Mouse (Mus musculus) large intestine, adult 2 months (tissue): ENCODE results near the gene Galk1. TPM values are rescaled to one million over a fixed set of nuclear protein-coding genes. Genes with fewer than 3 reads are reported as not detected.

Experiments used
- DNase-seq: peaks from one replicate; pipeline ENCODE4 v3.0.0-alpha.2; 2012; ENCODE audit warnings: low read depth, low spot score
- WGBS: fragments of 180-500 bp; shearing (Covaris S2); methylation state at CpG from one replicate; pipeline ENCODE4 v1.1.7; 2018; 5-methylcytosine and 5-hydroxymethylcytosine counted together
- polyA plus RNA-seq: library from polyadenylated mRNA; depleted of rRNA; stranded (reverse); fragments of >200 nt; gene quantifications from 2 replicates; pipeline ENCODE4 v1.2.3, GENCODE M21; 2012; rRNA removed

The Galk1 gene
- polyA plus RNA-seq, 1 experiment = 26.3 TPM

DNA sequence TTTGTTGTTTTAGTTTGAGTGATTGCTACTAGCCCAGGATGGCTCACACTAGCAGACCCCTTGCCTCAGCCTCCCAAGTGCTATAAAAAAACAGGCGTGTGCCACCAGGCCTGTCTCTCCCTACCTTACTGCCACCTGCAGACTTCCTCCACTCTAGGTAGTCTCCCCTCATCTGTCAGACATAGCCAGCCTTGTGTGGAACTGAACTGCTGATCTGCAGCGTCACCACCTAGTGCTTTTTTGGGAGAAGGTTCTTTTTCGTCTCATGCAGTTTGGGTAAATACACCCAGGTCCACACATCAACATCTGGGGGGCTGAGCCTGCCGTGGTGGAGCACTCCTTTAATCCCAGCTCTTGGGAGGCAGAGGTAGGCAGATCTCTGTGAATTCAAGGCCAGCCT is 15.5 kb downstream of the Galk1 start:
- 79% methylated on average over 4 of the region's 4 CpGs for WGBS
- DNase-seq = no peak

DNA sequence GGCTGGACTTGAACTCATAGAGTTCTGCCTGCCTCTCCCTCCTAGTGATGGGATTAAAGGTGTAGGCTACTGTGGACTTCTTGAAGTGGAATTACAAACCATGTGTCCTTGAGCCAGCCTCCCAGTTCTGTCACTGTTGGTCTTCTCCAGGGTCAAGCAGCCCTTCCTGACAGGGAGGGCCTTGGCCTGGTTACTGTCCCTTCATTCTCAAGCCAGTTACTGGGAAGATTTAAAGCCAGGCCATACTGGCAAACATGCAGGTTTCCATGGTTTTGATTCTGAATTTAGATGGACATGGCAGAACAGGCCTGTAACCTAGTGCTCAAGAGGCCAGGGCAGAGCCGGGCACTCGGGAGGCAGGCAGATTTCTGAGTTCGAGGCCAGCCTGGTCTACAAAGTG is 17.3 kb downstream of the Galk1 start:
- WGBS = 90% methylated on average over 3 of the region's 3 CpGs
- DNase-seq = no peak

DNA sequence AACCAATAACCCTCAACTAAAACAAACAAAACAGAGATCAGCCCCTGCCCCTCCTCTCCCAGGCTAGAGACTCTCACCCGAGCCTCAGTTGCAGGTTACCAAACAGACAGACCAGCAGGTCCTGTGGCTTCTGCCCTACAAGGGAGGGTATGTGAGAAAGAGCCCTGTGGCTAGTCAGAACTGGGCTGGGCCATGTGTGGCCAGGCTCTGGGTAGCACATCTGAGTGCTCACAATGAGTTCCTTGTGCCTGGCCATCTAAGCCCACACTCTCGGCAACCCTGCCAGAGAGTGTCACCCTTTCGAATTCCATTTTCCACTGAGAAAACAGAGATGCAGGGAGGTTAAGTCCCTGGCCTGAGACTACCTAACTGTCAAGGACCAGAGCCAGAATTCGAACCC is 20.4 kb downstream of the Galk1 start:
- no peak for DNase-seq
- 64% methylated on average over 4 of the region's 4 CpGs for WGBS

DNA sequence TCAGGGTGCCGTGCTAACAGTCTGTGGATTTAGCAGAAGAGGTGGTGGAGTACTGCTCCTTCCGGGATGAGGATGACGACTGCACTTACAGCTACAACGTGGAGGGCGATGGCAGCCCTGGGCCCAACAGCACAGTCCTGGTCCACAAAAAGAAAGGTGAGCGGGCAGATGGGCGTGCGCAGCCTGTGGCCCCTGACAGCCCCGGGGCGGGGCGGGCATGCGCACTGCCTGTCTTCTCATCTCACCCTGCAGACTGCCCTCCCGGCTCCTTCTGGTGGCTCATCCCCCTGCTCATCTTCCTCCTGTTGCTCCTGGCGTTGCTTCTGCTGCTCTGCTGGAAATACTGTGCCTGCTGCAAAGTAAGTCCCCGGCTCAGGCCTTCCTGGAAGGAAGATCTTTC is 22.8 kb downstream of the Galk1 start:
- WGBS = 60% methylated on average over 15 of the region's 15 CpGs
- DNase-seq = no peak

DNA sequence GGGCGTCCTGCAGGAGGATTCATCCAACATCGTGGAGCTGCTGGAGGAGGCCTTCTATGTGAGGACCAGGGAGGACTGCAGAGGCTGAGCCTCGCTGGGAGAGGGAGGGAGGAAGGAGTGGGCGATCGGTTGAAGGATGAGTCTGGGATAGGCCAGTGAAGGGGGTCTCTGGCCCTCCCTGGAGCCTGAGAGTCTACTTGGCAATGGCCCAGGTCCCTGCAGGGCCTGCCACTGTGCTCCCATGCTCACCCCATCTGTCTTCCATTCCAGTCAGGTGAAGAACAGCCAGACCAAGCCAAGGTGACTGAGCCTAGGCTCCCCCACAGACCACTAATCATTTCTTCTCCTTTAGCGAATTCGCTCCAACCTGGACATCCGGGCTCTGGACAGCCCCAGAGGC is 29.2 kb downstream of the Galk1 start:
- WGBS = 90% methylated on average over 8 of the region's 8 CpGs
- DNase-seq = no peak

DNA sequence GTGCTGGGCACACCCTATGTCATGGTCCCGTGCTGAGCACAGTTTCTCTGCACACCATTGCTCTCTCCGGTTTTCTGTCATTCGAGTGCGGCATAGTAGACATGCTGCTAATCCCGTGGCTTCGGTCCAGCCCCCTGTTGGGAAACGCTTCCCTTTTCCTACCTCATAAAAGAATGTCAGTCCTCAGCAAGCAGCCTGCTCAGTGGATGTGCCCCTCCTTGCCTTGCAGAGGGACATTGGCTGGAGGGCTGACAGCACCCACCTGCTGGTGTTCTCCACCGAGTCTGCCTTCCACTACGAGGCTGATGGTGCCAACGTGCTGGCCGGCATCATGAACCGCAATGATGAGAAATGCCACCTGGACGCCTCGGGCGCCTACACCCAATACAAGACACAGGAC is 30.0 kb downstream of the Galk1 start:
- DNase-seq = no peak
- WGBS = 91% methylated on average over 15 of the region's 15 CpGs

DNA sequence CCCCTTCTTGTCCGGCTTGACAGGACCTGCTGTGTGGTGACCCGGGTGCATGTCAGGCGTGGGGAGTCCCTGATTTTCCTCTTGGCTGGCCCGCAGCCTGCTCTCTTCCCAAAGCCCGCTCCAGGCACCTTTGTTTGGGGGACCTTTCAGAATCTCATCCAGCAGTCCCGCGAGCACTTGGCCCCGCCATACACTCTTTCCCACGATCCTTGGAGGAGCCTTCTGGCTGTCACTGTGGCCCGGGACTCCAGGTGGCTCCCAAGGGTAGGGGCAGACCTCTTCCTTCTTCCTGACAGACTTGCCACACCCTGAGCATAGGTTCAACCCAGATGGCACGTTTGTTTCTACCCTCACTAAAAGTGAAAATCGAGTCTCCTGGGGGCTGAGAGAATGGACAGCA is 37.0 kb downstream of the Galk1 start:
- no peak for DNase-seq
- 16% methylated on average over 12 of the region's 12 CpGs for WGBS

DNA sequence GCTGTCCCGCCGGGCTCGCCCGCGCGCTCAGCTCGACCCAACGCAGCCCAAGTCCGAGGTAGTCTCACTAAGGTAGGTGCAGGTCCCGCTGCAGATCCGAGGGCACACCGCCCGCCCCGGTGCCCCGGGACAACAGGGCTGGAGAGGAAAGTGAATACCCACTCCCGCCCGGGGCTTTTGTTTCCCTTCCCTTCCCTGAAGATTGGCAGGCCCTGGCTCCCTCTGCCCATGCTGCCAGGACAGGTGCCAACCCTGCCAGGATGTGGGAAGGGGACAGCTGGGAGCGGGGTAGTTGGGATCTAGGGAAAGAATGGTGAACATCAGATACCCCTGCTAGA is 37.5 kb downstream of the Galk1 start:
- WGBS = 5% methylated on average over 18 of the region's 18 CpGs
- DNase-seq = no peak

DNA sequence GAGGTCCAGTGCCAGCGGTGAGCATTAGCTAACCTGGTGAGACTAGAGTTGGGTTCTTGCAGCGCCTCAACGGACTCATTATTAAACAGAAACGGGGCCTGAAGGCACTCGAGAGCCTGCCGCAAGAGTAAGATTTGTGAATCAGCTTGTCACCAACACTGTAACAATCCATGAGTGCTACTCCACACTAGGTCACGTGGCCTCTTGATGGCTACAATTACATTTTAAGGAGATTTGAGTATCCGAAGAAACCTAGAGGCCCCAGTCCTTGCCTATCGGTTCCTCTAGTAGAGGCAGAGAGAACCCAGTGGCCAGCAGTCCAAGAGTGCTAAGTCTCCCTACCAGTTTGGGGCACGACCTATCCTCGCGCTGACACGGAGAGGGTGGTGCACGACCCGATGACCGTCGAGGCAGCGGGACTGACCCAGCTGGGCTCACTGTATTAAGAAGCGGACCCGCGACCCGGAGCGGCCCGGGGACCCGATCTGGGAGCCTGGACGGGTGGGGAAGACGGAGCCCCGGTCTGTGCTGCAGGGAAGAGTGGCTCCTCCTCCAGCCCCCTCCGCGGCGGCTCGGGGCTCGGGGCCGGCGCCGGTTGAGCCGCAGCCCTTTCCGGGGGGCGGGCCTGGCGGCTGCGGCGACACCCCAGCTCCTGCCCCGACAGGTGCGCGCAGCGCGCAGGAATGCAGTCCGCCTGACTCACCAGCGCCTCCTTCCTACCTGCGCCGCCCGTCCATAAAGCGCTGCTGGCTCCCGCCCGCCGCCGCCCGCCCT is 38.0 kb downstream of the Galk1 start, which contains the start of gene Itgb4:
TSS of gene Itgb4 (plus strand) at position 401 of the 774 bp plus-strand sequence.
- WGBS = 7% methylated on average over 58 of the region's 58 CpGs
- no peak for DNase-seq

DNA sequence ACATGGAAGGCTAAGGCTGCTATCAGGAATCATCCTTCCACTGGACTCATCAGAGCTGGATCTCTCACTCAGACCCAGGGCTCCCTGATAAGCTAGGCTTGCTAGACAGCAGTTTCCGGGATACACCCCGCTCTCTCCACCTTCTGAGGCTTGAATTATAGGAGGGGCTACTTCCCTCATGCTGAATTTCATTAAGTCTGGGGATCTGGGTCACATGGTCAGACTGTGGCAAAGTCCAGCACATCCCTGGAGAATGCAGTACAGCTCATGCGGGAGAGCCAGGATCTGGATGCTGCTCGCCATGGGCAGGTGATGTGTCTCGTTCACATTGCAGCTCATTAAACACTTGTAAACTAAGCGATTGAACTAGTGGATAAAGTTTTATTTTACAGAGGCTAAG is 41.5 kb downstream of the Galk1 start:
- 27% methylated on average over 6 of the region's 6 CpGs for WGBS
- DNase-seq = no peak

DNA sequence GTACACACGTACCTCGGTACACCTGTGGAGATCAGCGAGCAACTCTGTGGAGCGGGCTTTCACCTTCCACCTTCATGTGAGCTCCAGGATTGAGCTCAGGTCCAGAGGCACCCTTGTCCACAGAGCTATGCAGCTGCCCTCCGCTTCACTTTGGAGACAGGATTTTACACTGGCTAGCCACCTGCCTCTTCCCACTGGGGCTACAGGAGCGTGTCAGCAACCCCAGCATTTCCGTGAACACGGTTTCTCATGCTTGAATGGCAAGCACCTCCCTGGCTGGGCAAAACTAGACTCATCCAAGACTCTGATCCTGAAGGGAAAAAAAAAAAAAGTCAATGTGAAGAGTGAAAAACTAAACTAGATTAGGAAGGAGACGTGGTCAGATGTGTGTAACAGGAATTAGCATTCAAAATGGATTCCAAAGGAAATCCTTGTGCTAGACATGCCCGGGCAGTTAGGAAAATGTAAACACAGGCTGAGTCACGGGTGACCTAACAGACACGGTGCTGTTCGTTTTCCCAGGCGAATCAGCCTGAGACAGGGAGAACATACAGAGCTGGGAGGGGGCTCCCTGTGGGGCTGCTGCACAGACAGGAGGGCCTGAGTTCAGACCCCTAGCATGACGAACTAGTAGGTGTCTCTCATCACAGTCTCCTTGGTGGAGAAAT is 42.4 kb downstream of the Galk1 start:
- DNase-seq = no peak
- 29% methylated on average over 15 of the region's 15 CpGs for WGBS

DNA sequence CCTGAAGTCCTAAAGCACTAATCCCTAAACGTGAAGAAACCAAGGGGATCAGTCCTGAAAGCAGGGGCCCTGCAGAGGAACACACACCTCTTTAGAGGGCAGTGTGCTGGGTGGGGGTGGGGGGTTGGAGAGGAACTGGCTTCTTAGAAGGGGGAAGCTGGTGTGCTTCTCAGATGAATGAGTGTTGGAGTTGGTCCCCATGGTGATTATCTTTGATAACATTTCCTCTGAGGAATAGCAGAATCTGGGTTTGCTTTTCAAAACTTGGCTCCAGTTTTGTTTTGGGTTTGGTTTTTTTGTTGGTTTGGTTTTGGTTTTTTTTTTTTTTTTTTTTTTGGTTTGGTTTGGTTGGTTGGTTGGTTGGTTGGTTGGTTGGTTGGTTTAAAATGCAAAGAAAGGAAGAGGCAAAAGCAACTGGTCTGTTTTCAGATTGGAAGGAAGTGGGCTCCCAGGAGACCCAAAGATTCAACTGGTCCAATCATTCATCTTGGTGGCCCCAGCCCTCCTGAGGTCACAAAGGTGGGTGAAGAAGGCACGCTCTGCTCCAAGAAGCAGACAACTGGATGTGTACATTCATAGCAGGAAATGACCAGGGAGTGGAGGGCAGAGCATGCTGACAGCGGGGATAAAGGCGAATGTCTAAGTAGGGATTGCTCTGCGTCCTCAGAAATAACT is 43.7 kb downstream of the Galk1 start:
- no peak for DNase-seq
- WGBS = 38% methylated on average over 5 of the region's 5 CpGs

DNA sequence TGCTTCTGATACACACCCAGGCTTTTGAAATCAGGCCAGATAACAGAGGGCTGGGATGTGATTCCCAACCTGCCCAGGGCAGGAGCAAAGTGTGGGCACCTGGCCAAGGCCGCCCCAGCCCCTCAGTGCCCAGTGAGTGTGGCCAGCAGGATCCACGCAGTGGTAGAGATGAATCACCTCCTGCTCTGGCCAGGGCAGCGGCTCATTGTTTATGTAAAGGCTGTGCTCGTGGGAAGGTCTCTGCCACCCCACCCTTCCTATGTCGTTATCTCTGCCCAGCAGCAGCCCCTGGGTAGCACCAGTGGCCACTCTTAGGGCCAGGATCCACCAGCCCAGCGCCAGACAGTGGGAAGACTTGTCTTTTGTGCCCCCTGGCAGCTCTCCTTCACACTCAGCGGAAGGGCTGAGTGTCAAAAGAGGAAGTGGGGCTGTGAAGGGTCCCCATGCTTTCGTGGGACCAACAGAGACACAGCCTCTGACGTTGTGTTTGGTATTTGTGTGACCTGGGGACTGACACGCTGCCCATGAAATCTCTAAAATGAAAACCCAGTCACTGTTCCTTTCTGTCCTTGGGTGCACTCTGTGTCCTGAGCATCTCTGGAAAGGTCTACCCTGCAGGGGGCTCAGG is 47.4 kb downstream of the Galk1 start:
- DNase-seq = no peak

DNA sequence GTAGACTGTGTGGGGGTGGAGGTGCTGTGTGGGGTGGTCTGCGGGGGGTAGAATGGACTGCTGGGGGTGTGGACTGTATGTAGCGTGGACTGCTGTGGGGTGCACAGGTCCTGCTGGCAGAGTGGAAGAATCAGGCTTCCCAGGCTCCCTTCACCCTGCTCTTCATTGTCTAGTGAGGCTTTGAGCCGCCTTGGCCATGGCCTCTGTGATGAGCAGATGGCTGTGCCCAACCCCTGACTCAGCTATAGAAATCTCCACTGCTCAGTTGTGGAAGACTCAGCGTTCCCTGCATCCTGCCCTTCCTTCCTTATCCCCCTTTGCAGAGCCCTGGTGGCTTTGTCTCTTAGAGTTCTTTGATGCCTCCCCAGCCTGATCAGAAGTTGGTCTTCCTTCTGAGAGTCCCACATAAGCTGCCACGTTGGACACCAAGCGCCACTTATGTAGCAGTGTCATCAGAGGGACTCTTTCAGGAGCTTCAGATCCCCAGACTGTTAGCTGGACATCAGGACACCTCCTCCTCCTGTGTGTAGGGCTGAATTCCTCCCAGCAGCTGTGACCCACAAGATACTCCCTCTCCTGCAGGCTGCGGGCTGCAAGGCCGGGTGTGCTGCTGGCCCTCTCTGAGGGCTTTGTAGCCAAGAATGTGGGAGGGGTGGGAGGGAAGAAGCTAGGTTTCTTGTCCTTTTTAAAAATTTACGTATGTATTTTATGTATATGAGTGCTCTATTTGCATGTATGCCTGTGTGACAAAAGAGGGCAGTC is 49.7 kb downstream of the Galk1 start:
- 85% methylated on average over 9 of the region's 9 CpGs for WGBS
- DNase-seq = no peak

More for the DNA sequence above, 47.4 kb downstream of the Galk1 start:
- 39% methylated on average over 10 of the region's 10 CpGs for WGBS

DNA sequence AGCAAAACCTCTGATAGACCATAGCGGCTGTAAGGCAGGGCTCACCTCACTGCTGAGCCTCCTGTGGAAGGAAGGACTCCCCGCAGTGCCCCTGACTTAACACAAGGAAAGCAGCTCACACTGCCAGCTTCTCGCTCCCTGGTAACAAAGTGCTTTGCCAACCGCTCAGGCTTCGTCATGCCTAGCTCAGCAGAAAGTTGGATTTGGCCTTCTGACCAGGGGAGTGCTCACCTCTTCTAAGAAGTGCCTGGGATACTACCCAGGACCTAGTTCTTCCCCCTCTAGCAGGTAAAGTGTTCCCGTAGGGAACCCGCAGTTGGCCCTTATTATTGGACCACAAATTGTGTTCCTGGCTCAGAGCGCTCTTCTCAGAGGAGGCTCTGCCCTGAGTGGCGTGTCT is 53.5 kb downstream of the Galk1 start:
- no peak for DNase-seq
- WGBS = 95% methylated on average over 9 of the region's 9 CpGs

Other genes starting within 250 kb of the Galk1 start
- 57.9 and 85.8 TPM in 2 replicates for gene Tmem94, start 247.3 kb downstream of the Galk1 start, polyA plus RNA-seq
- 31.3 and 42.0 TPM in 2 replicates for gene Caskin2, start 199.1 kb downstream of the Galk1 start, polyA plus RNA-seq
- gene Tsen54, start 198.0 kb downstream of the Galk1 start, polyA plus RNA-seq = 31.4 and 31.5 TPM in 2 replicates
- 191 and 194 TPM in 2 replicates for gene Llgl2, start 188.7 kb downstream of the Galk1 start, polyA plus RNA-seq
- 696 and 883 TPM in 2 replicates for gene Myo15b, start 154.3 kb downstream of the Galk1 start, polyA plus RNA-seq
- gene Smim5, start 112.8 kb downstream of the Galk1 start, polyA plus RNA-seq = 4.9 and 6.3 TPM in 2 replicates
- gene Smim6, start 100.7 kb downstream of the Galk1 start, polyA plus RNA-seq = 37.5 and 45.5 TPM in 2 replicates
- 17.3 and 20.7 TPM in 2 replicates for gene Sap30bp, start 79.4 kb downstream of the Galk1 start, polyA plus RNA-seq
- 16.0 and 16.5 TPM in 2 replicates for gene Recql5, start 79.2 kb downstream of the Galk1 start, polyA plus RNA-seq
- gene Itgb4, start 38.0 kb downstream of the Galk1 start, polyA plus RNA-seq = 40.1 and 62.1 TPM in 2 replicates
- gene H3f3b, start 15.2 kb upstream of the Galk1 start, polyA plus RNA-seq = 265 and 273 TPM in 2 replicates
- gene Unk, start 17.6 kb upstream of the Galk1 start, polyA plus RNA-seq = 18.8 and 26.0 TPM in 2 replicates
- gene Unc13d, start 65.2 kb upstream of the Galk1 start, polyA plus RNA-seq = 8.0 and 8.6 TPM in 2 replicates
- gene Wbp2, start 74.3 kb upstream of the Galk1 start, polyA plus RNA-seq = 166 and 197 TPM in 2 replicates
- gene Trim47, start 114.5 kb upstream of the Galk1 start, polyA plus RNA-seq = 19.1 and 23.7 TPM in 2 replicates
- gene Trim65, start 118.4 kb upstream of the Galk1 start, polyA plus RNA-seq = 11.1 and 16.3 TPM in 2 replicates
- 55.2 and 61.2 TPM in 2 replicates for gene Mrpl38, start 126.1 kb upstream of the Galk1 start, polyA plus RNA-seq
- 7.6 and 10.4 TPM in 2 replicates for gene Fbf1, start 155.4 kb upstream of the Galk1 start, polyA plus RNA-seq
- gene Ten1, start 186.1 kb upstream of the Galk1 start, polyA plus RNA-seq = 52.3 and 55.4 TPM in 2 replicates
- 86.6 and 168 TPM in 2 replicates for gene Acox1, start 186.3 kb upstream of the Galk1 start, polyA plus RNA-seq
- 6.9 and 8.5 TPM in 2 replicates for gene Evpl, start 225.4 kb upstream of the Galk1 start, polyA plus RNA-seq